Mouse (Mus musculus) ES-Bruce4 (cell line): ENCODE measurements around the gene Myo1d.

Experiments used
- CTCF ChIP-seq: IDR thresholded peaks from one replicate; pipeline ENCODE4 v1.8.1; 2011; ENCODE audit warnings: low read depth, low read length
- POLR2A ChIP-seq: IDR thresholded peaks from one replicate; pipeline ENCODE4 v1.8.1; 2011; ENCODE audit warnings: low read length; ENCODE audit not compliant: insufficient read depth

- TF ChIP-seq POLR2A (no peak), CTCF (no peak)
Observed at GRCm38 (mm10) chr11:80623038-80623380, 156.8 kb downstream of the Myo1d start.
